Mouse (Mus musculus): ENCODE results near the gene Ncam2.

- TF ChIP-seq EP300 (IDR thresholded peaks at IDR 0.05; ENCODE audit: low read depth) (no peak), CTCF (IDR thresholded peaks at IDR 0.05; ENCODE audit: low read depth) (no peak)
These were observed 451.1 kb downstream of the Ncam2 start for GRCm38 (mm10) chr16:81651550-81651949.
